Mouse (Mus musculus) megakaryocyte, embryonic 14.5 days (primary cell): ENCODE data around the gene Olfr223. TPM values are rescaled to one million over a fixed set of nuclear protein-coding genes. Genes with fewer than 3 reads are reported as not detected.
"Not testable (repeated sequence)": the region's sequence is repeated elsewhere in the genome, so short reads cannot be mapped to it uniquely, and the experiment has no call there.

Experiments
- H3K27me3 ChIP-seq: replicated peaks from 2 replicates; pipeline ENCODE3; 2012; ENCODE audit warnings: inconsistent platforms
- H3K36me3 ChIP-seq: replicated peaks from 2 replicates; pipeline ENCODE3; 2012; ENCODE audit warnings: low read length, inconsistent platforms, mixed read lengths
- H3K4me1 ChIP-seq: 2 replicates; pipeline ENCODE4 v1.6.1; 2012; ENCODE audit warnings: inconsistent platforms
- H3K4me3 ChIP-seq: replicated peaks from 2 replicates; pipeline ENCODE3; 2012; ENCODE audit warnings: moderate library complexity, mild to moderate bottlenecking, inconsistent platforms
- H3K9me3 ChIP-seq: 2 replicates; pipeline ENCODE4 v1.6.1; 2012; ENCODE audit warnings: inconsistent platforms
- FLI1 ChIP-seq: IDR thresholded peaks from 2 replicates; pipeline ENCODE4 v1.6.1; 2012; ENCODE audit warnings: low read length, inconsistent platforms, mixed read lengths
- GATA1 ChIP-seq: IDR thresholded peaks from 3 replicates; pipeline ENCODE4 v1.6.1; 2012; ENCODE audit warnings: mixed read lengths, low read length, inconsistent platforms, borderline replicate concordance
- polyA plus RNA-seq: library from polyadenylated mRNA; stranded (reverse); fragments of >175 nt; gene quantifications from 2 replicates; pipeline ENCODE4 v1.2.3, GENCODE M21; 2012; ENCODE audit warnings: low replicate concordance; ENCODE audit not compliant: insufficient read depth

Olfr223 gene
- polyA plus RNA-seq, 1 experiment, result not detected

- TF ChIP-seq GATA1 (no peak), FLI1 (no peak)
- H3K4me1 ChIP-seq, result no peaks in the 10 kb centered on the region
- H3K9me3 ChIP-seq, result no peaks in the 10 kb centered on the region
- H3K27me3 ChIP-seq, result peaks cover 49% of the 10 kb centered on the region
- no peaks in the 10 kb centered on the region for H3K36me3 ChIP-seq
- no peak overlapping the region for H3K4me3 ChIP-seq
Observed at GRCm38 (mm10) chr11:59596950-59597349, 3.9 kb upstream of the Olfr223 start.

GRCm38 (mm10) chr11:59596091-59596490, 3.0 kb upstream of the Olfr223 start:
- TF ChIP-seq GATA1, result no peak
- TF ChIP-seq FLI1, result no peak
- Histone ChIP-seq H3K9me3 (no peaks in the 10 kb centered on the region), H3K4me3 (no peak overlapping the region), H3K36me3 (no peaks in the 10 kb centered on the region), H3K4me1 (no peaks in the 10 kb centered on the region), H3K27me3 (peaks cover 47% of the 10 kb centered on the region)

GRCm38 (mm10) chr11:59589496-59589895, 3.6 kb downstream of the Olfr223 start:
- Histone ChIP-seq H3K27me3 (peaks cover 24% of the 10 kb centered on the region), H3K9me3 (no peaks in the 10 kb centered on the region), H3K4me1 (no peaks in the 10 kb centered on the region), H3K4me3 (no peak overlapping the region), H3K36me3 (no peaks in the 10 kb centered on the region)
- no peak for TF ChIP-seq GATA1

- no peak for TF ChIP-seq GATA1
- no peak for TF ChIP-seq FLI1
- Histone ChIP-seq H3K27me3 (peaks cover 18% of the 10 kb centered on the region), H3K36me3 (no peaks in the 10 kb centered on the region), H3K4me1 (no peaks in the 10 kb centered on the region), H3K4me3 (no peak overlapping the region), H3K9me3 (no peaks in the 10 kb centered on the region)
Observed at GRCm38 (mm10) chr11:59584539-59584938, 8.6 kb downstream of the Olfr223 start.

GRCm38 (mm10) chr11:59576135-59576534, 17.0 kb downstream of the Olfr223 start, which contains the start of gene Olfr222:
Gene Olfr222 (minus strand): TSS chr11:59576235.
- not testable (repeated sequence) for H3K4me3 ChIP-seq, H3K9me3 ChIP-seq, H3K4me1 ChIP-seq, H3K36me3 ChIP-seq
- H3K27me3 ChIP-seq, result peaks cover 53% of the 10 kb centered on the region

- H3K4me1 ChIP-seq, result no peaks in the 10 kb centered on the region; the same call in 1 of the 2 replicates
- TF ChIP-seq GATA1 (no peak), FLI1 (no peak)
- no peak overlapping the region for H3K4me3 ChIP-seq
- peaks cover 57% of the 10 kb centered on the region for H3K27me3 ChIP-seq
- H3K36me3 ChIP-seq, result no peaks in the 10 kb centered on the region
- no peaks in the 10 kb centered on the region for H3K9me3 ChIP-seq
Observed at GRCm38 (mm10) chr11:59575726-59576125, 17.4 kb downstream of the Olfr223 start.

GRCm38 (mm10) chr11:59569306-59569705, 23.8 kb downstream of the Olfr223 start:
- H3K9me3 ChIP-seq, result no peaks in the 10 kb centered on the region
- no peak overlapping the region for H3K4me3 ChIP-seq
- H3K36me3 ChIP-seq, result no peaks in the 10 kb centered on the region
- H3K27me3 ChIP-seq, result peaks cover 59% of the 10 kb centered on the region
- H3K4me1 ChIP-seq, result no peaks in the 10 kb centered on the region; the same call in 1 of the 2 replicates
- TF ChIP-seq FLI1 (no peak), GATA1 (no peak)

GRCm38 (mm10) chr11:59562837-59563236, 30.3 kb downstream of the Olfr223 start:
- H3K9me3 ChIP-seq, result no peaks in the 10 kb centered on the region
- TF ChIP-seq FLI1 (no peak), GATA1 (no peak)
- no peaks in the 10 kb centered on the region for H3K4me1 ChIP-seq
- no peaks in the 10 kb centered on the region for H3K36me3 ChIP-seq
- peaks cover 29% of the 10 kb centered on the region for H3K27me3 ChIP-seq
- no peak overlapping the region for H3K4me3 ChIP-seq

- TF ChIP-seq GATA1, result no peak
- no peak for TF ChIP-seq FLI1
- H3K36me3 ChIP-seq, result no peaks in the 10 kb centered on the region
- peaks cover 29% of the 10 kb centered on the region for H3K27me3 ChIP-seq
- H3K4me3 ChIP-seq, result no peak overlapping the region
- no peaks in the 10 kb centered on the region for H3K4me1 ChIP-seq
- H3K9me3 ChIP-seq, result no peaks in the 10 kb centered on the region
Observed at GRCm38 (mm10) chr11:59562336-59562735, 30.8 kb downstream of the Olfr223 start.

GRCm38 (mm10) chr11:59560906-59561305, 32.2 kb downstream of the Olfr223 start:
- TF ChIP-seq FLI1, result no peak
- no peak for TF ChIP-seq GATA1
- H3K4me3 ChIP-seq, result no peak overlapping the region
- H3K9me3 ChIP-seq, result no peaks in the 10 kb centered on the region
- no peaks in the 10 kb centered on the region for H3K36me3 ChIP-seq
- no peaks in the 10 kb centered on the region for H3K4me1 ChIP-seq
- H3K27me3 ChIP-seq, result peaks cover 26% of the 10 kb centered on the region

GRCm38 (mm10) chr11:59554535-59554934, 38.6 kb downstream of the Olfr223 start:
- no peaks in the 10 kb centered on the region for H3K36me3 ChIP-seq
- peaks cover 10% of the 10 kb centered on the region for H3K4me1 ChIP-seq
- H3K9me3 ChIP-seq, result no peaks in the 10 kb centered on the region
- no peak for TF ChIP-seq GATA1
- TF ChIP-seq FLI1, result no peak
- H3K4me3 ChIP-seq, result no peak overlapping the region
- H3K27me3 ChIP-seq, result peaks cover 43% of the 10 kb centered on the region
